Mouse (Mus musculus) liver, adult 2 months (tissue): ENCODE data around the gene Bcl11a.

ENCODE experiments used
- CTCF ChIP-seq: fragments of 200-500 bp; IDR thresholded peaks from 2 replicates; pipeline ENCODE4 v1.5.1; 2011; ENCODE audit warnings: low read depth, low read length, control low read depth
- POLR2A ChIP-seq: fragments of 200-500 bp; IDR thresholded peaks from 2 replicates; pipeline ENCODE4 v1.6.1; 2011; ENCODE audit warnings: low read length, control low read depth; ENCODE audit not compliant: insufficient read depth; ENCODE audit errors: extremely low read depth

GRCm38 (mm10) chr11:24092618-24093017 is 14.8 kb downstream of the Bcl11a start:
- TF ChIP-seq POLR2A (no peak), CTCF (no peak)
